Mouse (Mus musculus): ENCODE data around the gene Pamr1.

GRCm38 (mm10) chr2:102638140-102638539 lies 88.3 kb downstream of the Pamr1 start:
- TF ChIP-seq CTCF (IDR thresholded peaks at IDR 0.05; ENCODE audit: control insufficient read depth, insufficient read depth, insufficient read length) (no peak), MAX (IDR thresholded peaks at IDR 0.05) (no peak), USF1 (IDR thresholded peaks at IDR 0.05; ENCODE audit: low read depth) (no peak), MYOD1 (IDR thresholded peaks at IDR 0.05; ENCODE audit: control insufficient read depth, insufficient read length, low read depth) (no peak), CEBPB (IDR thresholded peaks at IDR 0.05; ENCODE audit: low read depth) (no peak)
